Mouse (Mus musculus) liver, adult 2 months (tissue): ENCODE measurements around the gene Zfp46. TPM values are rescaled to one million over a fixed set of nuclear protein-coding genes. Genes with fewer than 3 reads are reported as not detected.

ENCODE experiments used
- DNase-seq: peaks from one replicate; pipeline ENCODE4 v3.0.0-alpha.2; 2011; ENCODE audit warnings: low read depth, low spot score; ENCODE audit errors: extremely low read depth
- H3K27ac ChIP-seq: fragments of 200-500 bp; replicated peaks from 2 replicates; pipeline ENCODE4 v1.5.1; 2012; ENCODE audit warnings: low read depth, mild to moderate bottlenecking, control low read depth, inconsistent platforms, low read length; ENCODE audit not compliant: insufficient read depth
- H3K27me3 ChIP-seq: fragments of 200-500 bp; 2 replicates; pipeline ENCODE4 v1.6.1; 2012; ENCODE audit warnings: mild to moderate bottlenecking, moderate library complexity, low read length, inconsistent platforms; ENCODE audit not compliant: control insufficient read depth, insufficient read depth
- H3K36me3 ChIP-seq: fragments of 200-500 bp; 2 replicates; pipeline ENCODE4 v1.6.1; 2012; ENCODE audit warnings: low read length, inconsistent platforms; ENCODE audit not compliant: control insufficient read depth, insufficient read depth
- H3K4me1 ChIP-seq: fragments of 200-500 bp; 2 replicates; pipeline ENCODE4 v1.6.1; 2011; ENCODE audit warnings: low read length; ENCODE audit not compliant: control insufficient read depth, insufficient read depth
- H3K4me3 ChIP-seq: fragments of 200-500 bp; 2 replicates; pipeline ENCODE4 v1.5.1; 2011; ENCODE audit warnings: low read depth, mild to moderate bottlenecking, control low read depth, low read length, moderate library complexity; ENCODE audit not compliant: insufficient read depth
- H3K79me2 ChIP-seq: fragments of 200-500 bp; 2 replicates; pipeline ENCODE4 v1.6.1; 2012; ENCODE audit warnings: inconsistent platforms, mild to moderate bottlenecking, low read length, moderate library complexity; ENCODE audit not compliant: control insufficient read depth, insufficient read depth
- H3K9ac ChIP-seq: fragments of 200-500 bp; 2 replicates; pipeline ENCODE4 v1.6.1; 2012; ENCODE audit warnings: low read depth, mild to moderate bottlenecking, control low read depth, inconsistent platforms, low read length
- CTCF ChIP-seq: fragments of 200-500 bp; IDR thresholded peaks from 2 replicates; pipeline ENCODE4 v1.5.1; 2011; ENCODE audit warnings: low read depth, low read length, control low read depth
- POLR2A ChIP-seq: fragments of 200-500 bp; IDR thresholded peaks from 2 replicates; pipeline ENCODE4 v1.6.1; 2011; ENCODE audit warnings: low read length, control low read depth; ENCODE audit not compliant: insufficient read depth; ENCODE audit errors: extremely low read depth
- WGBS: fragments of 180-500 bp; shearing (Covaris S2); methylation state at CpG from one replicate; pipeline ENCODE4 v1.1.7; 2018; 5-methylcytosine and 5-hydroxymethylcytosine counted together
- polyA plus RNA-seq: library from polyadenylated mRNA; depleted of rRNA; stranded (reverse); fragments of >200 nt; gene quantifications from 2 replicates; pipeline ENCODE4 v1.2.3, GENCODE M21; 2012
- total RNA-seq: library from RNA; depleted of rRNA; stranded (reverse); fragments of >200 nt; gene quantifications from 2 replicates; pipeline ENCODE4 v1.2.3, GENCODE M21; 2014

The Zfp46 gene
- total and polyA plus RNA-seq, 2 experiments = 2.6 to 3.1 TPM

DNA sequence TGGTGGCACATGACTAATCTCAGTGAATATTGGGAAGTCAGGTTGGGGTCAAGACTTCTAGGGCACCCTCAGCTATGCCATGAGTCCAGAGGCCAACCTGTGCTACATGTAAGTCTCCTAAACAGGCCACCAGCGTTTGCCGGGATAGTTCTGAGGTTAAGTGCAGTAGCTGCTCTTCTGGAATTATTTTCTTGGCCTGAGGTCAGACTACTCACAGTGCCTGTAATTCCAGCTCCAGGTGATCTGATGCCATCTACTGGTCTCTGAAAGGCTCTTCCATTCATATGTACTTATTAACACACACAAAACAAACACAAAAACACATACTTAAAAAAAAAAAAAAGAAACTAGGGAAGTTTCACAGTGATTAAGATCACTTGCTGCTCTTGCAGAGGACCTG is 39.7 kb downstream of the Zfp46 start:
- DNase-seq = peak; percentile 71
- Histone ChIP-seq H3K27ac (no peak overlapping the region), H3K9ac (no peak overlapping the region), H3K4me1 (no peaks in the 10 kb centered on the region), H3K36me3 (peaks cover 40% of the 10 kb centered on the region), H3K79me2 (peaks cover 15% of the 10 kb centered on the region; the same call in 1 of the 2 replicates), H3K27me3 (no peaks in the 10 kb centered on the region), H3K4me3 (no peak overlapping the region)
- TF ChIP-seq POLR2A (no peak), CTCF (0 out of 2 replicates have a peak, but pooled peaks have one; percentile 8)
- WGBS = 9% methylated on average over 2 of the region's 2 CpGs

- Histone ChIP-seq H3K27ac (no peak overlapping the region), H3K27me3 (no peaks in the 10 kb centered on the region), H3K4me1 (no peaks in the 10 kb centered on the region), H3K36me3 (peaks cover 37% of the 10 kb centered on the region), H3K9ac (no peak overlapping the region), H3K79me2 (peaks cover 9% of the 10 kb centered on the region; the same call in 1 of the 2 replicates), H3K4me3 (no peak overlapping the region)
- no peak for DNase-seq
- WGBS = 85% methylated on average over 5 of the region's 5 CpGs
- no peak for TF ChIP-seq CTCF
- no peak for TF ChIP-seq POLR2A
Measured at GRCm38 (mm10) chr4:136327238-136327637, 42.8 kb downstream of the Zfp46 start.

- H3K27ac ChIP-seq = no peak overlapping the region
- no peak for DNase-seq
- no peaks in the 10 kb centered on the region for H3K27me3 ChIP-seq
- no peak overlapping the region for H3K9ac ChIP-seq
- peaks cover 41% of the 10 kb centered on the region for H3K36me3 ChIP-seq
- TF ChIP-seq CTCF (no peak), POLR2A (no peak)
- no peak overlapping the region for H3K4me3 ChIP-seq
- H3K4me1 ChIP-seq = no peaks in the 10 kb centered on the region
- peaks cover 9% of the 10 kb centered on the region; the same call in 1 of the 2 replicates for H3K79me2 ChIP-seq
Measured at GRCm38 (mm10) chr4:136328115-136328514, 43.6 kb downstream of the Zfp46 start.

DNA sequence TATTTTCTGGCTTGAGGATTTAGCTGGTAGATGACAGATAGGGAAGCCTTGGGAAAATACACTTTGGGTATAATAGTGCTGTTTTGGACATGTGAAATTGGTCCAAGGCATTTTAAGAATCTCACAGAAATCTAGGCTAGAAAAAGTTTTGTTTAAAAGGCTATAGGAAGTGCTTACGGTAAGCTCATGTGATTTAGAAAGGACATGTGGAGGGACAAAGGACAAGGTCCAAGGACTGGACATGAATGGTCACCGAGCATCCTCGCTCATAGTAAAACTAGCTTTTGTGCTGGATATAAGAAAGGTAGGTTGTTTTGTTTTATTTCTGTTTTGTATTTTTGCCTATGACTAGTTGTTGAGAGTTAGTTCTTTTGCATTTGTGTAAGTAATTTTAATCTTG is 47.2 kb downstream of the Zfp46 start:
- 65% methylated on average over 3 of the region's 3 CpGs for WGBS
- Histone ChIP-seq H3K27me3 (no peaks in the 10 kb centered on the region), H3K27ac (no peak overlapping the region), H3K4me3 (no peak overlapping the region), H3K36me3 (peaks cover 47% of the 10 kb centered on the region), H3K4me1 (no peaks in the 10 kb centered on the region), H3K9ac (no peak overlapping the region), H3K79me2 (no peaks in the 10 kb centered on the region; the same call in 1 of the 2 replicates)
- no peak for TF ChIP-seq POLR2A
- TF ChIP-seq CTCF = no peak
- DNase-seq = peak; percentile 13

DNA sequence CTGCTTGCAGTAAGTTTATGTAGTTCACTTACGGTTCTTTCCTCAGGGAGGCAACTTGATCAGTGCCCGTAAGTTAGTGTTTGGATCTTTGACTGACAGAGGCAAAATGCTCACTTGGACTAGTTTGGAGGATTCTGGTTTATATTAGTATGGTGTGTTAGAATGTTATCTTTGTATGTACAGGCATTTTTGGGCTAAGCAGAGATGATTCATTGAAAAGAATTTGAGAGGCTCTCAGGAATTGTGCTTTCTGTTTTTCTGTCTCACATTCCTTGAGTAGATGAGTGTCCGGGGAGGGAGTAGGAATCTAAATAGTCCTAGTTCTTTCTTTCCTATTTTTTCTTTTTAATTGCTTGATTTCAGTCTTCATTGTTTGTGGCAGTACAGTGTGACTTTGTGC is 48.7 kb downstream of the Zfp46 start:
- 94% methylated on average over 3 of the region's 3 CpGs for WGBS

GRCm38 (mm10) chr4:136335065-136335464 is 50.6 kb downstream of the Zfp46 start:
- TF ChIP-seq POLR2A = no peak
- TF ChIP-seq CTCF = no peak
- H3K9ac ChIP-seq = no peak overlapping the region
- no peak overlapping the region for H3K27ac ChIP-seq
- no peaks in the 10 kb centered on the region; the same call in 1 of the 2 replicates for H3K79me2 ChIP-seq
- H3K4me3 ChIP-seq = no peak overlapping the region
- H3K4me1 ChIP-seq = no peaks in the 10 kb centered on the region
- H3K27me3 ChIP-seq = no peaks in the 10 kb centered on the region
- 62% methylated on average over 2 of the region's 2 CpGs for WGBS
- no peak for DNase-seq
- peaks cover 44% of the 10 kb centered on the region for H3K36me3 ChIP-seq

More for the DNA sequence above, 48.7 kb downstream of the Zfp46 start:
- peaks cover 47% of the 10 kb centered on the region for H3K36me3 ChIP-seq
- H3K27ac ChIP-seq = no peak overlapping the region
- H3K4me3 ChIP-seq = no peak overlapping the region
- H3K9ac ChIP-seq = no peak overlapping the region
- H3K4me1 ChIP-seq = no peaks in the 10 kb centered on the region
- H3K27me3 ChIP-seq = no peaks in the 10 kb centered on the region
- DNase-seq = no peak
- TF ChIP-seq CTCF (no peak), POLR2A (no peak)
- H3K79me2 ChIP-seq = no peaks in the 10 kb centered on the region; the same call in 1 of the 2 replicates
